Mouse (Mus musculus) C2C12 (cell line): ENCODE measurements around the gene Filip1l. TPM values are rescaled to one million over a fixed set of nuclear protein-coding genes. Genes with fewer than 3 reads are reported as not detected.

Experiments used
- H3K27me3 ChIP-seq: one replicate; pipeline ENCODE4 v1.6.1; 2011; ENCODE audit not compliant: control insufficient read depth, insufficient read depth, insufficient read length
- H3K36me3 ChIP-seq: one replicate; pipeline ENCODE4 v1.6.1; 2011; ENCODE audit not compliant: control insufficient read depth, insufficient read depth
- H3K4me3 ChIP-seq: one replicate; pipeline ENCODE4 v1.5.1; 2011; ENCODE audit warnings: mild to moderate bottlenecking, control low read depth; ENCODE audit not compliant: poor library complexity, insufficient read depth, severe bottlenecking
- H3K79me2 ChIP-seq: one replicate; pipeline ENCODE4 v1.6.1; 2011; ENCODE audit not compliant: control insufficient read depth, insufficient read depth
- H3K79me3 ChIP-seq: one replicate; pipeline ENCODE4 v1.6.1; 2011; ENCODE audit warnings: low read depth, control low read depth
- H3ac ChIP-seq: one replicate; pipeline ENCODE3; 2011; ENCODE audit warnings: low read depth; ENCODE audit not compliant: control insufficient read depth, insufficient read length
- CEBPB ChIP-seq: IDR thresholded peaks from one replicate; pipeline ENCODE4 v1.6.1; 2011; ENCODE audit warnings: low read depth, mild to moderate bottlenecking, control low read depth, moderate library complexity
- CTCF ChIP-seq: IDR thresholded peaks from one replicate; pipeline ENCODE4 v1.5.1; 2011; ENCODE audit not compliant: control insufficient read depth, insufficient read depth, insufficient read length
- FOSL1 ChIP-seq: IDR thresholded peaks from one replicate; pipeline ENCODE4 v1.8.0; 2011; ENCODE audit warnings: mild to moderate bottlenecking, low read length; ENCODE audit not compliant: poor library complexity, insufficient read depth, severe bottlenecking
- MAX ChIP-seq: IDR thresholded peaks from one replicate; pipeline ENCODE4 v1.6.1; 2011; ENCODE audit warnings: mild to moderate bottlenecking, control low read depth
- MYOD1 ChIP-seq: IDR thresholded peaks from one replicate; pipeline ENCODE4 v1.6.1; 2011; ENCODE audit warnings: low read depth; ENCODE audit not compliant: control insufficient read depth, insufficient read length
- MYOG ChIP-seq: IDR thresholded peaks from one replicate; pipeline ENCODE4 v1.6.1; 2011; ENCODE audit not compliant: control insufficient read depth, insufficient read length; ENCODE audit errors: extremely low read depth
- USF1 ChIP-seq: IDR thresholded peaks from one replicate; pipeline ENCODE4 v1.6.1; 2011; ENCODE audit warnings: low read depth, mild to moderate bottlenecking, control low read depth, moderate library complexity
- polyA plus RNA-seq: library from polyadenylated mRNA; unstranded; fragments of >200 nt; fragmentation: generic; extraction: Trizol; gene quantifications from one replicate; pipeline ENCODE4 v1.2.1, GENCODE M21; 2012; ENCODE audit warnings: missing spikeins

Gene Filip1l
- polyA plus RNA-seq, 1 experiment = 18.8 TPM

DNA sequence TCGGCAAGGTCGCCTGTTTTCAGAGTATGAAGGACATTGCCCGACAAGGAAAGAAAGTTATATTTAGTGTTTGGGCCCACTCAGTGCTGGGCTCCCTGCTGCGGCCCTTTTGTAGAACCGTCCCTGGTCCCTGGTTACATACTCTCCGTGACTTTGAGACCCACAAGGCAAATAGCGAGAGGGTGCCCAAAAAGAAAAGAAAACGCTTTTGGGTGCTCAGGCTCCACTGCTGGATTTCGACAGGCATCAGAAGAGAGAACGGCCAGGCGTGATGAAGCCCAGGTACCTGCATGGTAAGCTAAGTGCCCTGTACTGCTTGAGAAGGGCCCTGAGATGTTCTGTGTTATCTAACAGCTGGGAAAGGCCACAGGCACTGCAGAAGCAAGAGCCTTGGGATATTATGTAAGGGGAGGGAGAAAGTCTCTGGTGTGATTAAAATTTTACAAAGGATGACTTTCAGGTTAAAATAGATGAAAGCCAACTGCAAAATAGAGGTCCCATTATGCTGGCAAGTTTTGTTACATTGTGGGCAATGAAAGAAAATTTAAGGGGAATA is 351 bp downstream of the Filip1l start:
- no peaks in the 10 kb centered on the region for H3K79me3 ChIP-seq

DNA sequence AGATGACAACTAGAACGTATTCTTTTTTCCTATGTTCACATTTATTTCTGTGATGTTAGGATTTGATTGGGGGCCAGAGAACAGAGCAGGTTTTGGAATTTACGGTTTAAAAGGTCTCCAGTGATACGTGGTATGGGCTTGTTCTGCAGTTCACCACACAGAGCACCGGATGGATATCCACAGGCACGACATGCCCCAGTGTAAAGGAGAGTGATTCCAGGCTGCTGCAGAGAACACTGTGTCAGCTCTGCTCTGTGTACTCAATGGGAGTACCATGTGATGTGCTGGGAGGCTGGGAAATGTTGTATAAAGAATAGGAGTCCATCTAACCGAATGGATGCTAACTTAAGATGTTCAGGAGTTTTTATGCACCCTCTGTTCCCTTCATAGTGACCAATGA is 1.0 kb downstream of the Filip1l start:
- H3K36me3 ChIP-seq = no peaks in the 10 kb centered on the region
- TF ChIP-seq USF1 (no peak), CEBPB (no peak), MYOD1 (no peak), MAX (no peak), CTCF (no peak), MYOG (no peak), FOSL1 (no peak)

More for the DNA sequence above, 351 bp downstream of the Filip1l start:
- no peak overlapping the region for H3K4me3 ChIP-seq
- no peaks in the 10 kb centered on the region for H3K27me3 ChIP-seq
- H3K79me2 ChIP-seq = no peaks in the 10 kb centered on the region
- TF ChIP-seq MYOG (no peak), FOSL1 (no peak), MYOD1 (no peak), MAX (no peak), CTCF (no peak), USF1 (no peak), CEBPB (no peak)
- no peak overlapping the region for H3ac ChIP-seq
- no peaks in the 10 kb centered on the region for H3K36me3 ChIP-seq

DNA sequence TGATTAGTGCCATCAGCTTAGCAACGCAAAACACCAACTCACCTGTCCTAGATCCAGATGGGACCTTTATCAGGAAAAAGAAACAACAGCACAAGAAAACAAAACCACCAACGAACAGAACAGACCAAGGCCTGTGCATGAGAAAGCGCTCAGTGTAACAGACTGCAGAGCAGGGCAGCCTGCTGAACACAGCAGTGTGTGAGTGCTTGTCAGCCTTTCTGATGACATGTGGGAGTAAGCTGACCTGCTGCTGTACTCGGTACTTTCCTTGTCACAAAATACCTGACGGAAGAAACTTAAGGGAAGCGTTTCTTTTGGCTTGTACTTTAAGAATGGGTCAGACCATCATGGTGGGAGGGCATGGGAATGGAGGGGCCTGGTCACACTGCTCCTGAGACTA is 3.6 kb downstream of the Filip1l start:
- H3K4me3 ChIP-seq = no peak overlapping the region
- H3K36me3 ChIP-seq = no peaks in the 10 kb centered on the region
- H3ac ChIP-seq = no peak overlapping the region
- H3K27me3 ChIP-seq = no peaks in the 10 kb centered on the region
- H3K79me2 ChIP-seq = no peaks in the 10 kb centered on the region
- H3K79me3 ChIP-seq = no peaks in the 10 kb centered on the region
- TF ChIP-seq MAX (no peak), USF1 (no peak), MYOD1 (no peak), CEBPB (no peak), FOSL1 (no peak), MYOG (no peak), CTCF (no peak)

More for the DNA sequence above, 1.0 kb downstream of the Filip1l start:
- H3K27me3 ChIP-seq = no peaks in the 10 kb centered on the region
- H3K79me2 ChIP-seq = no peaks in the 10 kb centered on the region
- H3ac ChIP-seq = no peak overlapping the region
- H3K4me3 ChIP-seq = no peak overlapping the region
- H3K79me3 ChIP-seq = no peaks in the 10 kb centered on the region

DNA sequence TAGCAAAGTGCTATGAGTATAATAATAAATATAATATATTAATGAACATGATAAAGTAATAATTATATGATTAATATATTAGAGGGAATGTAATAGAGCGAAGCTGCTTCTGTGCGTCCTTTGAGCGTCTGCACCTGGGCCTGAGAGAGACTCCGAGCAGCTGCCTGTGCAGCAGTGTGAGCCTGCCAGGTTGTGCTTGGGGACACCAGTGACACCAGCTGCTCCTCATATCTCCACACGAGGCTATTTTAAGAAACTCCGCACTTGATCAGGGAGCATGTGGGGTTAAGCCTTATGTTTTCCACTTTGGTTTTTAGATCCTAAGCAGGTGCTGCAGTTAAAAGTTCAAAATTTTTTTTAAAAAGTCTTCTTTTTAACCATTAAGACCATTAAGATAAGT is 4.1 kb downstream of the Filip1l start:
- Histone ChIP-seq H3K79me2 (no peaks in the 10 kb centered on the region), H3K27me3 (no peaks in the 10 kb centered on the region), H3K4me3 (no peak overlapping the region), H3K36me3 (no peaks in the 10 kb centered on the region), H3ac (no peak overlapping the region), H3K79me3 (no peaks in the 10 kb centered on the region)
- TF ChIP-seq CTCF (no peak), CEBPB (no peak), MAX (no peak), MYOG (no peak), USF1 (no peak), FOSL1 (no peak), MYOD1 (no peak)

DNA sequence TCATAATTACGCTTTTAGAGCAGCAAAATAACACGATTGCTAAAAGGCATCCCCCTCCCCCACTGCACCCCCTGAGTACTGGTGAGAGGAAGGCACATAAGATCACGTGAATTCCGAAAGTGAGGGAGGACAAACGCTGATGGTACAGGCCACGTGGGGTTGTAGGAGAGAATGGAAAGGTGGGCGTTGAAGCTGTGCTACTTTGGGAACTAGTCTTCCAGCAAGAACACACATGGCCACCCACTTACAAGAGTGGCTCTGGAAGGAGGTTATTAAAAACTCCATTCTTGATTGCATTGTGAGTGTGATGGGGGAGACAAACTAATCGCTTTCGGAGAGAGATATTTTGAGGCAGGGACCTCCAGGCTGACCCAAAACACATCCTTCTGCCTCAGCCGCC is 6.4 kb downstream of the Filip1l start:
- Histone ChIP-seq H3K36me3 (no peaks in the 10 kb centered on the region), H3K79me3 (no peaks in the 10 kb centered on the region), H3K4me3 (no peak overlapping the region), H3K27me3 (no peaks in the 10 kb centered on the region), H3K79me2 (no peaks in the 10 kb centered on the region), H3ac (no peak overlapping the region)
- no peak for TF ChIP-seq FOSL1
- no peak for TF ChIP-seq CEBPB
- no peak for TF ChIP-seq MAX
- no peak for TF ChIP-seq CTCF
- no peak for TF ChIP-seq MYOG
- TF ChIP-seq USF1 = no peak
- TF ChIP-seq MYOD1 = no peak

DNA sequence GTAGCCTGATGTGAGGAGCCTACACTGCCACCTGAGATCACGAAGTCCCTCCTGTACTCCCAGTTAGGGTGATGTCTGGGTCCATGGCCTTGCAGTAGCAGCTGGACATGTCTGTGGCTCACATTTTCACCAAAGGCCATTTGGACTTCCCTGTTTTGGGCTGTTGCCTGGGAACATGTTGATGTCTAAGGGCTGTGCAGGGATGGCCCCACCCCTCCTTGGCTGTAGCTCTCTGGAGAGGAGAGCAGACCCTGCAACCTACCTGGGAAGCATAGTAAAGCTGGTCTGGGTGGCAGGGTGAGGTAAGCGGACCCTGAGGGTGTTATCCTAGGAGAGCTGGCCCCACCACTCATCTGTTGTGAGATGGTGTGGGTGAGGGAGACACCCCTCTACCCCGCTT is 7.9 kb downstream of the Filip1l start:
- Histone ChIP-seq H3K79me3 (no peaks in the 10 kb centered on the region), H3K79me2 (no peaks in the 10 kb centered on the region), H3K4me3 (no peak overlapping the region), H3K27me3 (no peaks in the 10 kb centered on the region), H3K36me3 (no peaks in the 10 kb centered on the region), H3ac (no peak overlapping the region)
- TF ChIP-seq USF1 = no peak
- TF ChIP-seq MYOG = no peak
- no peak for TF ChIP-seq FOSL1
- no peak for TF ChIP-seq MAX
- no peak for TF ChIP-seq CEBPB
- no peak for TF ChIP-seq MYOD1
- no peak for TF ChIP-seq CTCF
